Mouse (Mus musculus): Measurements from ENCODE around the gene Gpr62.
A peak's percentile ranks its signal among the peaks of the same experiment; 100 is the strongest.

The Gpr62 gene

GRCm38 (mm10) chr9:106454888-106455681 is 10.7 kb downstream of the Gpr62 start:
- DNase-seq (ENCODE audit: low spot score): peak; percentile 37

GRCm38 (mm10) chr9:106454071-106454761 is 11.5 kb downstream of the Gpr62 start:
- DNase-seq (ENCODE audit: low spot score): peak; percentile 36

GRCm38 (mm10) chr9:106453271-106454070 is 12.3 kb downstream of the Gpr62 start, which contains the start of gene Pcbp4:
Gene Pcbp4, plus strand, starts transcription at chr9:106453291.
- peak; percentile 71 for DNase-seq (ENCODE audit: low spot score)

- peak; percentile 63 for DNase-seq (ENCODE audit: low spot score)
These were observed 12.9 kb downstream of the Gpr62 start for GRCm38 (mm10) chr9:106452821-106453220.

GRCm38 (mm10) chr9:106452351-106452750 is 13.4 kb downstream of the Gpr62 start:
- DNase-seq (ENCODE audit: low spot score): no peak

- DNase-seq (ENCODE audit: low spot score): no peak
These were observed 13.8 kb downstream of the Gpr62 start for GRCm38 (mm10) chr9:106451899-106452298.

- no peak for DNase-seq (ENCODE audit: low spot score)
These were observed 14.4 kb downstream of the Gpr62 start for GRCm38 (mm10) chr9:106451298-106451697.

- DNase-seq (ENCODE audit: low spot score): peak; percentile 34
These were observed 15.1 kb downstream of the Gpr62 start for GRCm38 (mm10) chr9:106450661-106451060.

GRCm38 (mm10) chr9:106449947-106450346 is 15.8 kb downstream of the Gpr62 start:
- no peak for DNase-seq (ENCODE audit: low spot score)

- DNase-seq (ENCODE audit: low spot score): peak; percentile 78
These were observed 17.2 kb downstream of the Gpr62 start for GRCm38 (mm10) chr9:106448498-106449031.

- DNase-seq (ENCODE audit: low spot score): no peak
These were observed 17.8 kb downstream of the Gpr62 start for GRCm38 (mm10) chr9:106447951-106448350.

- peak; percentile 94 for DNase-seq (ENCODE audit: low spot score)
These were observed 18.4 kb downstream of the Gpr62 start, which contains the start of the genes Abhd14b and Abhd14a for GRCm38 (mm10) chr9:106447348-106447747. Gene Abhd14b, plus strand, starts transcription at chr9:106447459. Gene Abhd14a, minus strand, starts transcription at chr9:106447678.

GRCm38 (mm10) chr9:106444836-106445235 is 20.9 kb downstream of the Gpr62 start:
- DNase-seq (ENCODE audit: low spot score): no peak

- DNase-seq (ENCODE audit: low spot score): no peak
These were observed 23.1 kb downstream of the Gpr62 start for GRCm38 (mm10) chr9:106442680-106443079.

GRCm38 (mm10) chr9:106436566-106436965 is 29.2 kb downstream of the Gpr62 start:
- DNase-seq (ENCODE audit: low spot score): no peak

- no peak for DNase-seq (ENCODE audit: low spot score)
These were observed 32.3 kb downstream of the Gpr62 start for GRCm38 (mm10) chr9:106433389-106433788.

GRCm38 (mm10) chr9:106430015-106430264 is 35.8 kb downstream of the Gpr62 start:
- no peak for DNase-seq (ENCODE audit: low spot score)

GRCm38 (mm10) chr9:106429221-106430014 is 36.3 kb downstream of the Gpr62 start, which contains the start of gene Rpl29:
Gene Rpl29, plus strand, starts transcription at chr9:106429454.
- DNase-seq (ENCODE audit: low spot score): peak; percentile 95

GRCm38 (mm10) chr9:106428719-106429220 is 37.0 kb downstream of the Gpr62 start:
- DNase-seq (ENCODE audit: low spot score): no peak

GRCm38 (mm10) chr9:106421865-106422160 is 43.9 kb downstream of the Gpr62 start:
- peak; percentile 94 for DNase-seq (ENCODE audit: low spot score)

Measured in layer of hippocampus, adult 11-12 months (tissue).